Mouse (Mus musculus) liver, adult 2 months (tissue): ENCODE results near the gene Anapc4.

ENCODE experiments used
- CTCF ChIP-seq: fragments of 200-500 bp; IDR thresholded peaks from 2 replicates; pipeline ENCODE4 v1.5.1; 2011; ENCODE audit warnings: low read depth, low read length, control low read depth
- POLR2A ChIP-seq: fragments of 200-500 bp; IDR thresholded peaks from 2 replicates; pipeline ENCODE4 v1.6.1; 2011; ENCODE audit warnings: low read length, control low read depth; ENCODE audit not compliant: insufficient read depth; ENCODE audit errors: extremely low read depth

- no peak for TF ChIP-seq POLR2A
- TF ChIP-seq CTCF = no peak
Observed at GRCm38 (mm10) chr5:52810446-52810845, 23.4 kb upstream of the Anapc4 start.
